Mouse (Mus musculus): ENCODE results near the gene Luc7l3.

Luc7l3 gene

DNA sequence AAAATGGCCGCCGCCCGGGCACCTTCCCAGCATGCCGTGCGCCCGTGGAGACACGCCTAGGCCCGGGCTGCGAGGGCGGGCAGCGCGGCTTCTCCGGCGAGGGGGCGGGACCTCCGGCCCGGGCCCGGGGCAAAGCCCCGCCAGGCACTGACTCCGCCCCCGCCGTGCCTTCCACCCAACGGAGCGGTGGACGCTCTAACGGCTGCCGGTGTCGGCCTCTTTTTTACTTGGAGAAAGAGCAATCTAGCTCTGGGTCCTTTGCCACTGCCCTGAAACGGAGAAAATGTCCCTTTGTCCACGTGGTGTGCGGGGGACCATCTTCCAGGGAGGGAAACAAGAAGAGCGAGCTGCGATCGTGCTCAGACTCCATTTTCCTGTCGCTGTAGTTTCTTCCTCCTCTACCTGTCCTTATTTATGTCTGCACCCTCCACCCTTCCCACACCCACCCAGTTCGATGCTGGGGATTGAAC lies at the start of gene Luc7l3:
Gene Luc7l3, minus strand, starts transcription at position 58 of the 470 bp plus-strand sequence.
- peak; percentile 95 for DNase-seq (ENCODE audit: low spot score in 2 of 2)

DNA sequence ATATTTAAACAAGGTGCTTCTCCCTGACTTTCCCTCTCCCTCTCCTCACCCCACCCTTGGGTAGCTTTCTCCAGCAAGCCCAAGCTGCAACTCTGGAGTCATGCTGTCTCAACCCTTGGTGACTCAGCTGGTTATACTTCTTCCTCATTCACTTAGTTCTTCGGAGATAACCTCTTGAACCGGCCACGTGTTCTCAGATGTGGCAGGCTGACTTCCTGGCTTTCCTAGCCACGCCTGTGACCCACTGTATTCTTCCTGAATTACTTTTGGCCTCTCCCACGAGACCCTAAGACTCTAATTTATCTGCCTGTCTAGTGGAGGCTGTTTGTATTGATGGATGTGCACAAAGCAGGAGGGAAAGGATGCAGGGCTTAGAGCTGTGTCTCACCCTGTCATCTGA lies 49.0 kb upstream of the Luc7l3 start:
- DNase-seq (ENCODE audit: low spot score in 2 of 2): no peak

DNA sequence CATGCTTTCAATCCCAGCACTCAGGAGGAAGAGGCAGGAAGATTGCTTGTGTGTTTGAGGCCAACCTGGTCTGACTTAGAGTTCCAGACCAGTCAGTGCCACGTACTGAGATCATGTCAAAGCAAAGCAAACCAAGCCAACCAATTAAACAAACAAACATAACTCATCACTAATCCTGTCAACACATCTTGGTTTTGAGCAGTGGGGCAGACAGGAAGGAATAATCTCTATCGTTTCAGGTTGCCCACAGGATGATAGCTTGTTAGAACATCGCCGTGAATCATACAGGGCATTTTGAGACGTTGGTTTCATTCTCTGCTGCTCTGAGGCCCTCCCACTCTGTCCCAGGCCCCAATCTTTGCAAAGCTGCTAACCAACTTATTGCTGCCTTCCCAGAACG lies 48.2 kb upstream of the Luc7l3 start:
- no peak for DNase-seq (ENCODE audit: low spot score in 2 of 2)

DNA sequence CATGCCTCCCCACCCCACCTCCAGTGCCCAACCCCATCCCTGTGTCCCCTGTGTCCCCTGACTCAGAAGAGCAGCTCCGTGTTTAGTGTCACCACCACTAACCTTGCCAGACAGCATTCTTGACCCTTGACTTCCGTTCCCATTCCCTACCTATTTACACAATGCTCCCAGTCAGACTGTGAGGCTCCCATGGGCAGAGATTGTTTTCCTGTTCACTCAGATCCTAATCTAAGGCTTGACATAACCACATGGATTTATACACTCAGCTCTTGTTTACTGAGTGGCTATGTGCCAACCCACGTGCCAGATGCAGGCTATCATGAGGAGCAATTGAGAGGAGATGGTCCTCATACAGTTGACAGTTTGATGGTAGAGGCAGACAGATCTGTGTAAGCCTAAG lies 43.6 kb upstream of the Luc7l3 start:
- DNase-seq (ENCODE audit: low spot score in 2 of 2): no peak

DNA sequence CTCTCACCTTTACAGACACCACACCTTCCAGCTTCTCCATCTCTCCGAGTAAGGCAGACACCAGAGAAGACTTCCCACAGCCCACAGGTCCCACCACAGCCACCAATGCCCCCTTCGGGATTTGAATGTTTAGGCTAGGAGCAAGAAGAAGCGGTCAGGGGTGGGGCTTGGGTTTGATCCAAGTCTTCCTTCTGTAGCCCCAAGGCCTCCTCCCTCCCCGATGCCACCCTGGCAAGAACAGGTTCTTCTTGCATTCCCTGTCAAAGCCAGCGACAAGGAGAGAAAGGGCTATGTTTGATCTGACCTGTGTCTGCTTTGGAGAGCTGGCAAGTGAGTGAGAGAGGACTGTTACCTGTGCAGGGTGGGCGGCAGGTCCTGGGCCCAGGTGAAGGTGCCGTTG lies 41.9 kb upstream of the Luc7l3 start:
- no peak for DNase-seq (ENCODE audit: low spot score in 2 of 2)

DNA sequence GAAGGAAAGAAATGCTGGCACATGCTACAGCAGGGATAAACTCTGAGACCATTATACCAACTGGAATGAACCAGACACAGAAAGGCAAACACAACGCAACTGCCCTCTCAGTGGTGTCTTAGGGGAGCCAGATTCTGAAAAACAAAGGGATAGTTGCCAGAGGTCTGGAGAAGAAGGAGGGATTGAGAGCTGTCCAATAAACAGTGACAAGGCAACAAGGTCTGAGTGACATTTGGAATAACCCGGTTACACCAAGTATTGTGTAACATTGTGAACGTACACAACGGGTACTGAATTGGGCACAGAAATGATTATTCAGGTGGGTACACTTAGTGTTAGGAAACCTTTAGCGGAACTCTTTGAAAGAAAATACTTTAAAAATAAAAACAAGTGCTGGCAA lies 40.3 kb upstream of the Luc7l3 start:
- no peak for DNase-seq (ENCODE audit: low spot score in 2 of 2)

DNA sequence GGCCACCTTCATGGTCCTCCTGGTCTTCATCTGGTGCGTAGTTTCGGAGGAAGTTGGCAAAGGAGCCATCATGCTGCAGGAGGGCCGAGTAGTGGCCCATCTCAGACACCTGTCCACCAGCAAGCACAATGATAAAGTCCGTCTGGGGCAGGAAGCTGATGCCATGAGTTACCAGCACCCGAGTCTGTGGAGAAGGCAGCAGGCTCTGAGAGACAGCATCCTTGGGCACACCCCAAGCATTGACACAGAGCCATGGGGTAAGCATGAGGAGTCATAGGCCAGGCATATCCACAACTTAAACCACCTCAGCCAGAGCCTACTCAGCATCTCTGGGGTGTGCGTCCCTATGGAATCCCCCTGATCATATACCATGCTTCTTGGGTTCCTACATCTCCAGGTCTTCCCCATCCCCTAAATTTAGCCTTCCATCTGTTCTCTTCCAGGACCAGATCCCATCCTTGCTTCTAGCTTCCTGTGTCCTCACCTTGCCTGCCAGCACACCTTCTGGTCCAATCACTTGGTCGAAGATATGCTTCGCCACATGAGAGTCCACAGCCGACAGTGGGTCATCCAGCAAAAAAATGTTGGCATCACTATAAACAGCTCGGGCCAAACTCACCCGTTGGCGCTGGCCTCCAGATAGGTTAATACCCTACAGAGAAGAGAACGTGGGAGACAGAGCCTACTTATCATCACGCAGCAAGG lies 39.5 kb upstream of the Luc7l3 start:
- no peak for DNase-seq (ENCODE audit: low spot score in 2 of 2)

DNA sequence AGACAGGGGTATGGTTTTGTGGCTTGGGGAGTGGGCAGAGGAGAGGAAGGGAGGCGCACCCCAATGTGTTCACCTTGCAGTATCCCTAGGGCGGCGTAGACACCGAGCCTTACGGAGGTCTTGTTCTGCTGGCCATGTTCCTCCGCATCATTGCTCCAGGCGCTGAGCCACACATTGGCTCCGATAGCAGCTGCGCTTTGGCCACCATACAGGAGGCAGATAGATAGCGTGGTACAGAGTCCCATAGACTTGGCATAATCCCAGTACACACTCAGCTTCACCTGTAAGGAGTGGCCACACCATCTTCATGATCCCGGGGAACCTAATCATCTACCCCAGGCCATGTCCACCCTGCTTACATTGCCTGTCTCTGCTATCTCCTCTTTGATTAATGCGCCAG lies 37.4 kb upstream of the Luc7l3 start:
- no peak for DNase-seq (ENCODE audit: low spot score in 2 of 2)

DNA sequence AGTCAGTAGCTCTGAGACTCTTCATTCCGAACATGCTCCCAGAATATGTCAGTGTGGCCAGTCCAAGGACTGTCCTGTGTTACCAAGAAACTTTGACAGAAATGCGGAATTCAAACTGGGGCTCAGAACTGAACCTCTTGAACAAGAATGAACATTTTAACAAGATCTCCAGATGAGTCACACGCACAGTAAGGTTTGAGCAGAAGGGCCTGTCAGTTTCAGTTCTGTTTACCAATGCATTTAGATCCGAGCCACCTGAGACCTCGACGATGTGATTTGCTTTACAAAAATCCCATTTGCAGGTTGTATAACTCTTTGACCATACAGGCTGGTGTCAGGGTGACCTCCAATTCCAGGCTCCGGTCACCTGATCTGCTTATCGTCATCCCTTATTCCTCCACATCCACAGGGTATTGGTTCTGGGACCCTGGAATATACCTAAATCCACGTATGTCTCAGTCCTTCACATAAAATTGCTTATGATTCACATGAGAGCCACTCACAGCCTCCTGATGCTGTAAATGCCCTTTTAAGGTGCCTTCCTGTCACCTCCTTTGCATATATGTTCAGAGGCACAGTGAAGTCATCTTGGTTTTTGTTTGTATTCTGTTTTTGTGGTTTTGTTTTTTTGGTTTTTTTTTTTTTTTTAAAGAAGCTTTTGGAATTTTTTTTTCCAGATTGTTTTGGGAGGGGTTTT lies 33.9 kb upstream of the Luc7l3 start:
- DNase-seq (ENCODE audit: low spot score in 2 of 2): no peak

DNA sequence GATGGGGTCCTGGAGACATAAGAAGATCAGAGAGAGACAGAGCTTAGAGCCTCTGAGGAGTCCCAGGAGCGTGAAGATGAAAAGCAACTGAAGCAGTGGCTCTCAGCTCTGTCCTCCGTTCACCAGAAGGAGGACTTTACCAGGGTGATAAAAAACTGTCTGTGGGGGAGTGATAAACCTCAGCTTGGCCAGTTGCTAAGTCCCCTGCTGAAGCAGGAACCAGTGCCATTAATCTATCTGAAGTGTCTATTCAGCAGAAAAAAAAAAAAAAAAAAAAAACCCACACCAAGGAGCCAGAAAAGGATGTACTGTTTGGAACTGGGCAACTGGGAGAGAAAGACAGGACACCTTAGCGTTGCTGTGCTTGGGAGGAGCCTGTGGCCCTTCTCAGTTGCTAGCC lies 29.3 kb upstream of the Luc7l3 start:
- DNase-seq (ENCODE audit: low spot score in 2 of 2): no peak

DNA sequence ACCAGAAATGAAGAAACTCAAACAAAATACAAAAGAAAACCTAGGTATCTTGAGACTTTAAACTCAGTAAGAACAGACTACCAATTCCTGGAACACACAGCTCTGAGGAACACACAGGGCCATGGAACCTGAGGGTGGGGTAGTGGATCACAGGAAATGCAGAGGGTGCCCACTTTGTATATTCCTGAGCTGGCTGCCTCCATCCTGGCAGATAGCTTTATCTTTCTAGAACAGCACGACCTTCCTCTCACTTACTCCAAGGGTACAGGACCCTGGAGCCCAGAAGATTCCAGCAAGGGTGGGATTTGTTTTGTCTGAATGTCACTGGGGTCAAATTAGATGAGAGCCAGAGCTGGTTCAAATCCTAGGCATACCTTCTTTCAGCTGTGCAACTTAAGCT lies 28.5 kb upstream of the Luc7l3 start:
- no peak for DNase-seq (ENCODE audit: low spot score in 2 of 2)

DNA sequence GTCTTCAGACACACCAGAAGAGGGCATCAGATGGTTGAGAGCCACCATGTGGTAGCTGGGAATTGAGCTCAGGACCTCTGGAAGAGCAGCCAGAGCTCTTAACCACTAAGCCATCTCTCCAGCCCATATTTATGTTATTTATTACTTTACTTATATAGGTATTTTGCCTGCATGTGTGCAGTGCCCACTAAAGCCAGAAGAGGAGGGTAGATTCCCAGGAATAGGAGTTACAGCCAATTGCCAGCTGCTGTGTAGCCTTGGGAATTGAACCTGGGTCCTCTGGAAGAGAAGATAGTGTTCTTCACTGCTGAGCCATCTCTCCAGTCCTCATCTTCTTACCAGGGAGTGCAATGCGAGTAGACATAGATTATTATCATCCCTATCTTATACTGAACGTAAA lies 28.1 kb upstream of the Luc7l3 start:
- no peak for DNase-seq (ENCODE audit: low spot score in 2 of 2)

DNA sequence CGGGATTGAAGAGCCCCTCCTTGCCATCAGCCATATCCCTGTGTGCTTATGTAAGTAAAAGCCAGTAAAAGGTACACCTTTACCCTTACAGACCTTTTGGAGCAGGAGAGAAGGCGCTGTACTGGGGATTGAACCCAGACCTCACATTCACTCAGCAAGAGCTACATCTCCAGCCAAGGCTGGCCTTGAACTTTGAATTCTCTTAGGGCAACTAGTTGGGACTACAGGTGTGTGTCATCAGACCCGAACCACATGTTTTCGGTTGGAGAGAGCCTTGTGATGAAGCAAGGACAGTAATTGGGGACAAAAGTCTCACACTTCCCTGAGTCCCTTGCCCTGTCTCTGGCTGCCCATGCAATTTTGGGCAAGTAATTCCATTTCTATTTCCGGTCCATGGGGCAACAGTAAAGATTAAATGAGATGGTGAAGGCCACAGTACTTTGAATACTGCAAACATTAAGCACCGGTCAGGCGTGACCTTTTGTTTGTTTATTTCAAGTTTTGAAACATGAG lies 25.3 kb upstream of the Luc7l3 start:
- no peak for DNase-seq (ENCODE audit: low spot score in 2 of 2)

DNA sequence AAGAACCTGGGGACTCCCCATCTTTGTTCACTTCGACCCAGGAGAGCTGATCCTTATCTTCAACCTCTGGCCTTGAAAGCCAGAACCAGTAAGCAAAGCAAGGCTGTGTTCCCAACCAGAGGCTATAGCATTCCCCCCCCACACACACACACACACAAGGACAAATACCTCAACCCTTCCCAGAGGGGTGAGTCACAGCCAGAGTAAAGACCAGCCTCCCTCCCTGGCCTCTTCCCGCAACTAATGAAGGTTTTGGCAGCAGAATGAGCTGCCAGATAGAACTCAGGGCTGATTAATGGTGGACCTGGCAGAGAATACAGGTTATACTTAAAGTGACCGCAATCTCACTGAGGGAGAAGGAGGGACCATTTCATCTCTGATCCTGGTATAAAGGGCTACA lies 24.8 kb upstream of the Luc7l3 start:
- DNase-seq (ENCODE audit: low spot score in 2 of 2): no peak

DNA sequence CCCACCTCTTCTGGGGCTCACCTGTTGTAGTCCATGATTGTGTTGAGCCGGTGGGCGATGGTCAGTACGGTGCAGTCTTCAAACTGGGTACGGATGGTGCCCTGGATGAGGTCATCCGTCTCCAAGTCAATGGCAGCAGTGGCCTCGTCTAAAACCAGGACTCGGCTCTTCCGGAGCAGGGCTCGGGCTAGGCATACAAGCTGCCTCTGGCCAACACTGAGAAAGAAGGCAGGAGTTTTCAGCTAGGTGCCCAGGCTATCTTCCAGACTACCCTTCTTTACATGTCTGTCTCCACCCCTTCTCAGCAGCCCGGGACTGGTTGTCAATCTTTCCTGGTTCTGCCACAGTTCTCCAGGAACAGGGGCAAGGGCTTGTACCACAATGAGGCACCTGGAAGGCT lies 24.1 kb upstream of the Luc7l3 start:
- no peak for DNase-seq (ENCODE audit: low spot score in 2 of 2)

DNA sequence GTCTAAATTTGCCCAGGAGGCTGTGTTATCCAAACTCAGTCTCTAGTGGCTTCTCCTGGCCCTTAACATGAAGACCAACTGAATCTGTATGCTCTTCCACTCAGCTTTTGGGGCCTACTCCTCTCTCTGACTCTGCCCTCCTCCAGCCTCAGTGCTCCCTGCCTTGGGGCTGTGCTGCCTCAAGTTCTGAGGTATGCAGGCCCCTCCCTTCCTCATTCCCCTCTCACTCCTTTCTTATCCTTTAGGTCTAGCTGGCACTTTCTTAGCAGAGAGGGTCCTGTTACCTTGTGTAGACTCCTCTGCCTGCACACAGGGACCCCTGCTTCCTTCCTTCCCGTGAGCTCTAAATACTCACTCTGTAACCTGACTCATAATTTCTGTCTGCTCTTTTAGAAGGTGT lies 22.7 kb upstream of the Luc7l3 start:
- DNase-seq (ENCODE audit: low spot score in 2 of 2): no peak

DNA sequence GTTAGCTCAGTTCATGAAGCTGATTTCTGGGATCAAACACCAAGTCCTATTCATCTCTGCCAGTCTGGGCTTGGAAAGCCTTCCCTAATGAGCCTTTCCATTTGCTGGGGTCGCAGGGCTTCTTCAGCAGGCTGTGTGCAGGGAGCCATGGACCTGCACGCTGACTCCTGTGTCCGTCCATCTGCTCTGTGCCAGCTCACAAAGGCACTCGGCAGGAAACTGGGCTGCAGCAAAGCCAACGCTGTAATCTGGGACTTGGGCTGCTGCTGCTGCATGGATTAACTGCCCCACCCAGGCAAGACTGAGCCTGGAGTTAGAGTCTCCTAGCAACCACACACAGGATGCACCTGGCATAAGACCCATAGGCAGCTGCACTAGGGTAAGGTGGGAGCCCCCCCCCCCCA lies 22.2 kb upstream of the Luc7l3 start:
- DNase-seq (ENCODE audit: low spot score in 2 of 2): no peak

DNA sequence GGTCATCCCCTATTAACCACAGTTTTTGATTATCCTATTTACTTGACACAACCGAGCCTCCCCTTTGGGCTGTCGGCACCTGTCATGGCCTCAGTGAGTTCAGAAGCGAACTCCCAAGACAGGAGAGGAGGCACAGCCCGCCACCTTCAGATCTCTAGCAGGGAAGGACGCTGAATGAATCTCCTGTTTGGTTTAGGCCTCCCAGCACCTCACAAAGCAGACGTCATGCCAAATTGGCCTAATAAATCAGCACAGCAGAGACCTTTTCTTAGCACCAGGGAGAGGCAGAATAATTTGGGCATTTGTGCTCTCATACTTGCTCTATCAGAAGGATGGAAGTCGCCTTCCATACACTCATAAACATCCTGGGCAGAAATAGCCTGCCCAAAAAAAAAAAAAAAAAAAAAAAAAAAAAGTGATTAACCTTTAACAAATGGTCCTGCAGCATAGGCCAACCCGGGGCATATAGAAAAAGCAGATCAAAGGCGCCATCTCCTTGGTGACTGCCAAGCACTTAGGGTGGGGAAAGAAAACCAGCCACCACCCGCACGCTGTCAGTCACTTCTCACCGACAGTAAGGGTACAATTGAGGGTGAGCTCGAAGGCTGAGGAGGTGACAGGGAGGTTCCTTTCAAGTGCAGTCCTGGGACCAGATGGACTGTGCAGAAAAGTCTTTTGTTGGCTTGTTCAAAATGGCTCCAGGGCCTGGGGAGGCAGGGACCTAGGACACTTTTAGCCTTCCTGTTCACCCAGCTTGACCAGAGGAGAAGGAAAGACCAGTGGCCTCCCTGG lies 20.5 kb upstream of the Luc7l3 start:
- DNase-seq (ENCODE audit: low spot score in 2 of 2): no peak

DNA sequence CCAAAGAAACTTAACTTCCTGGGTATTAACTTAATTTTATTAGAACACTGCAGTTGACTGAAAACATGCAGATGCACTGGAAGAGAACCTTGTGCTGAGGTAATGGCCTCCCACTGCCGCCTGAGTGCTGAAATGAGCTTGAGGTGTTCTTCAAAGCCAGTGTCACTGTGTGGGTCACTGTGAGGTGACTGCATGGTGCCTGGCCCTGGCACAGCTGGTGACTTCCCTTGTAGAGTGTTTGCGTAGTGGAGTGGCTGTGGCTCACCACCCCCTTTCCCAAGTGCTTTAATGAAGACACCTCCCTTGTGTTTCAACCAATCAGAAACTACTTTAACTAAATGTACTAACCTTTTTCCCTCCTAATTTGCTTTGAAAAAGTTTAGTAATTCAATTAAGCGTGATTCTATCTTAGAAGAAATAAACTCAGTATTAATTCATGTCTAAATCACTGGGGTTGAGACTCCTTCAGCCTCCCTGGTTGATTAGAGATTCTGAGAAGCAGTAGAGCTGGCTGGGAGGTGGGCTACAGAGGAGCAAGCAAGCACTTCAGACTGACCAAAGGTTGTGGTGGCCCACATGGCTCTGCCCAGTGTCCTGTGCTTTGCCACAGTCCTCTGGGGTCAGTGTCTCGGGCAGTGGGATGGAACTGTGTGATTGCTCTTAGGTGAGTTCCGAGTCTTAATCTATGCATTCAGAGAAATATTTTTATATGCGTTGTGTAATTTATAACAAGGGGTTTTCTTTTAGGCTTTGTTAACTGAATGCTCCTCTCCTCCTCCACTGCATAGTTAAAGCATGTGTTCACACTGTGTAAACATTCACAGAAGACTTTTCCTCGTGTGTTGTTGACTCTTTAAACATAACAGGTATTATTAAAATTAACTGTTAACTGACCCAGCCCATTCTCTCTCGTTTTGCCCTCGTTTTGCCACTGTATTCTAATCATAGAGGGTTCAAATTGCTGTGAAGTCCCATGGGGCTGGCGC lies 19.5 kb upstream of the Luc7l3 start:
- no peak for DNase-seq (ENCODE audit: low spot score in 2 of 2)

DNA sequence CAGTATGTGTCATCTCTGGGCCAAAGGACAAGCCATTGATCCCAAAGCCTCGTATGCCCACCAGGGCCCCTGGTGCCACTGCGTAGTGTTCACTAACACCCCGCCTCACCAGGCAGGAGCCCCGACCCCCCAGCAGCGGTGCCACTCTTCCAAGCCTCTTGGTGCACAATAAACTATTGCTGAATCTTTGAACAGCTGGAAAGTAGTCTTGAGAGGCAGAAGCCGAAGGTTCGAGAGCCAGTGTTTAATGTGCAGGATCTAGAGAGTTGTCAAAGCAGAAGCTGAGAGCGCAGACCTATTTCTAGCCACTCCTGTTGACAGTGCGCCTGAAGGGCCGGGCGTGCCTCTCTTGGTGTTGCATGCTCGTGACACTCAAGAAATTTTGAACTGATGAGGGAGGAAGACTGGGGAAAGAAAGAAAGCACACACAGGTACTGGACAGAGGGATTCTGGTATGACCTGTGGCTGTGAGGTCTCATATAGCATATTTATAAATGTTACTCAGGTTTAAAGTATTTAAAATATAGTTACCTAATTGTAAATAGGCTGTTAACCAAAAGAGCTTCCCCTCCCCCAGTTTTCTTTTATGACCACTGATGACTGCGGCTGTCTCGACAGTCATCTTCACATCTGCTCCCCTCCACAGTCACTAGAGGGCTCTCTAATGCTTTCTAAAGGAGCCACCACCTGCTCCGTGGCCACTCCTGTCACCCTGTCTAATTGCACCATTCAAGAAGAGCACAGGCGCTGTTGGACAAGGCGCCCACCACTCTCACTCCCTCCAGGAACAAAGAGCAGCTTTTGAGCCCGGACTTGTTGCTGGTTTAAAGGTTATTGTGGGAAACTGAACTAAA lies 18.2 kb upstream of the Luc7l3 start:
- peak in 1 of 2 experiments; percentile 53 for DNase-seq (ENCODE audit: low spot score in 2 of 2)

All from frontal cortex, postnatal 36 days (tissue).